In genomic region chr3:95660788-95661478, GRCm38 (mm10) we compare ENCODE assay signal across 9 mouse cellular contexts. TPM values are rescaled to one million over a fixed set of nuclear protein-coding genes. Genes with fewer than 3 reads are reported as not detected.
A peak's percentile ranks its signal among the peaks of the same experiment; 100 is the strongest.
DNase-seq lines count a peak whose midpoint lies in the region; ATAC-seq and TF ChIP-seq lines count a peak whose summit lies in the region.
"Had no signal": no experiment of that assay in that cellular context is flagged by ENCODE, and none has a peak within 500 bp of the region (broad histone marks: within the 10 kb centered on the region; RNA-seq: fewer than 3 reads in every experiment).

No protein-coding gene starts in this region.

- no peak overlapping the region for H3K27ac ChIP-seq in kidney, embryonic 14.5 days (ENCODE audit: low read depth, low read length)
- H3K27ac ChIP-seq in embryonic facial prominence, embryonic 11.5 days (replicated peaks; ENCODE audit: low read depth, low read length) = no peak overlapping the region
- H3K27ac ChIP-seq in hindbrain, postnatal 0 days = 0 out of 2 replicates have a peak overlapping the region, but pooled peaks have one; percentile 99
- no peak overlapping the region for H3K27ac ChIP-seq in midbrain, embryonic 16.5 days (ENCODE audit: low read length)

- H3K9me3 ChIP-seq in kidney, embryonic 14.5 days (ENCODE audit: control insufficient read depth, low read length) = no peaks in the 10 kb centered on the region
- no peaks in the 10 kb centered on the region for H3K9me3 ChIP-seq in embryonic facial prominence, embryonic 11.5 days (replicated peaks; ENCODE audit: control insufficient read depth, low read length)
- no peaks in the 10 kb centered on the region for H3K9me3 ChIP-seq in hindbrain, postnatal 0 days (ENCODE audit: low read length)
- no peaks in the 10 kb centered on the region for H3K9me3 ChIP-seq in midbrain, embryonic 16.5 days (replicated peaks; ENCODE audit: control insufficient read depth, low read length, poor library complexity, severe bottlenecking)

- no peak for ATAC-seq in kidney, embryonic 14.5 days (ENCODE audit: low FRiP score, low TSS enrichment)
- no peak for ATAC-seq in embryonic facial prominence, embryonic 11.5 days (replicated peaks; ENCODE audit: insufficient number of reproducible peaks, low FRiP score, low TSS enrichment, low read depth)
- ATAC-seq in hindbrain, postnatal 0 days = no peak
- ATAC-seq in midbrain, embryonic 16.5 days = no peak
- no peak for ATAC-seq in frontal cortex, adult (ENCODE audit: low TSS enrichment)

- H3K4me3 ChIP-seq in kidney, embryonic 14.5 days (ENCODE audit: low read length) = peak overlapping the region; percentile 99
- H3K4me3 ChIP-seq in embryonic facial prominence, embryonic 11.5 days (ENCODE audit: low read depth, low read length) = peak overlapping the region; percentile 99
- peak overlapping the region; percentile 79 for H3K4me3 ChIP-seq in hindbrain, postnatal 0 days (ENCODE audit: low read length)
- peak overlapping the region; percentile 97 for H3K4me3 ChIP-seq in midbrain, embryonic 16.5 days (ENCODE audit: low read depth, low read length)

- peak overlapping the region; percentile 100; the same call in 1 of the 2 replicates for H3K9ac ChIP-seq in kidney, embryonic 14.5 days (ENCODE audit: low read depth, low read length)
- H3K9ac ChIP-seq in embryonic facial prominence, embryonic 11.5 days (replicated peaks; ENCODE audit: low read length) = peak overlapping the region; percentile 99
- H3K9ac ChIP-seq in hindbrain, postnatal 0 days (replicated peaks; ENCODE audit: low read length) = peak overlapping the region; percentile 99; the same call in 1 of the 2 replicates
- peak overlapping the region; percentile 99 for H3K9ac ChIP-seq in midbrain, embryonic 16.5 days (ENCODE audit: low read depth, low read length)

- WGBS in kidney, embryonic 14.5 days = 31% methylated on average over 2 of the region's 2 CpGs
- WGBS in embryonic facial prominence, embryonic 11.5 days = 46% methylated on average over 2 of the region's 2 CpGs
- WGBS in hindbrain, postnatal 0 days = 47% methylated on average over 2 of the region's 2 CpGs
- WGBS in midbrain, embryonic 16.5 days = 70% methylated on average over 2 of the region's 2 CpGs

- H3K27me3 ChIP-seq in kidney, embryonic 14.5 days (ENCODE audit: control insufficient read depth, insufficient read depth, low read length) = no peaks in the 10 kb centered on the region
- no peaks in the 10 kb centered on the region for H3K27me3 ChIP-seq in embryonic facial prominence, embryonic 11.5 days (ENCODE audit: control insufficient read depth, insufficient read depth, low read length)
- no peaks in the 10 kb centered on the region for H3K27me3 ChIP-seq in hindbrain, postnatal 0 days (ENCODE audit: insufficient read depth, low read length)
- H3K27me3 ChIP-seq in midbrain, embryonic 16.5 days (ENCODE audit: control insufficient read depth, insufficient read depth, low read depth, low read length) = no peaks in the 10 kb centered on the region

- DNase-seq in kidney, adult 18-20 months = no peak
- DNase-seq in embryonic facial prominence, embryonic 11.5 days (ENCODE audit: low spot score) = no peak
- DNase-seq in hindbrain, postnatal 0 days (ENCODE audit: low spot score) = no peak
- DNase-seq in cerebellum, adult 8-10 months = no peak
- no peak for DNase-seq in layer of hippocampus, postnatal 14 days (ENCODE audit: low spot score in 2 of 2)
- DNase-seq: layer of hippocampus, postnatal 36 days had no signal

- H3K36me3 ChIP-seq in kidney, embryonic 14.5 days (ENCODE audit: control insufficient read depth, insufficient read depth, low read length) = peaks cover 52% of the 10 kb centered on the region
- H3K36me3 ChIP-seq in embryonic facial prominence, embryonic 11.5 days (replicated peaks; ENCODE audit: control insufficient read depth, insufficient read depth, low read depth, low read length) = peaks cover 6% of the 10 kb centered on the region
- H3K36me3 ChIP-seq in hindbrain, postnatal 0 days (ENCODE audit: insufficient read depth, low read length) = no peaks in the 10 kb centered on the region; the same call in 1 of the 2 replicates
- H3K36me3 ChIP-seq in midbrain, embryonic 16.5 days (ENCODE audit: control insufficient read depth, insufficient read depth, low read length) = peaks cover 7% of the 10 kb centered on the region

- peaks cover 29% of the 10 kb centered on the region; the same call in 1 of the 2 replicates for H3K4me1 ChIP-seq in kidney, embryonic 14.5 days (ENCODE audit: control insufficient read depth, insufficient read depth, low read length)
- 0 out of 2 replicates have a peak, but pooled peaks cover 6% of the 10 kb centered on the region for H3K4me1 ChIP-seq in embryonic facial prominence, embryonic 11.5 days (ENCODE audit: control insufficient read depth, insufficient read depth, low read length)
- H3K4me1 ChIP-seq in hindbrain, postnatal 0 days (ENCODE audit: insufficient read depth, low read length) = peaks cover 17% of the 10 kb centered on the region; the same call in 1 of the 2 replicates
- peaks cover 40% of the 10 kb centered on the region for H3K4me1 ChIP-seq in midbrain, embryonic 16.5 days (ENCODE audit: control insufficient read depth, insufficient read depth, low read length)

- no peak for TF ChIP-seq CTCF in hindbrain, postnatal 0 days (IDR thresholded peaks at IDR 0.05; ENCODE audit: low read depth)

- H3K4me2 ChIP-seq in kidney, embryonic 14.5 days (replicated peaks; ENCODE audit: low read depth, low read length) = peak overlapping the region; percentile 93
- peak overlapping the region; percentile 81 for H3K4me2 ChIP-seq in embryonic facial prominence, embryonic 11.5 days (ENCODE audit: low read depth, low read length)
- H3K4me2 ChIP-seq in hindbrain, postnatal 0 days (ENCODE audit: low read depth, low read length) = peak overlapping the region; percentile 97
- peak overlapping the region; percentile 98 for H3K4me2 ChIP-seq in midbrain, embryonic 16.5 days (ENCODE audit: low read length)

RNA-seq across cellular contexts. Expression of gene Mcl1, which starts 2.3 kb away (rescaled TPM):
- polyA plus RNA-seq in kidney, embryonic 14.5 days (2014; fragmentation: Nextera tagmentation; extraction: Ambion mirVana) = 47.4 and 76.1 TPM in 2 replicates
- 77.1 and 83.3 TPM in 2 replicates for polyA plus RNA-seq in embryonic facial prominence, embryonic 11.5 days (2014; fragmentation: Nextera tagmentation; extraction: Ambion mirVana)
- 110 and 126 TPM in 2 replicates for total RNA-seq in hindbrain, postnatal 0 days (2014; rRNA removed)
- 38.8 and 41.5 TPM in 2 replicates for polyA plus RNA-seq in hindbrain, postnatal 0 days (2015; fragmentation: Nextera tagmentation; extraction: Ambion mirVana)
- polyA plus RNA-seq in midbrain, embryonic 16.5 days (2015; fragmentation: Nextera tagmentation; extraction: Ambion mirVana) = 37.9 and 43.1 TPM in 2 replicates
- total RNA-seq in layer of hippocampus, postnatal 14 days (2021) = 10 to 100 TPM; 64.6 to 65.1 TPM

RNA-seq across cellular contexts. Expression of gene Adamtsl4, which starts 26.8 kb away (rescaled TPM):
- polyA plus RNA-seq in kidney, embryonic 14.5 days (2014; fragmentation: Nextera tagmentation; extraction: Ambion mirVana) = 2.0 and 3.7 TPM in 2 replicates
- 0.55 and 0.71 TPM in 2 replicates for polyA plus RNA-seq in embryonic facial prominence, embryonic 11.5 days (2014; fragmentation: Nextera tagmentation; extraction: Ambion mirVana)
- 1.0 and 1.6 TPM in 2 replicates for total RNA-seq in hindbrain, postnatal 0 days (2014; rRNA removed)
- 1.4 and 2.1 TPM in 2 replicates for polyA plus RNA-seq in hindbrain, postnatal 0 days (2015; fragmentation: Nextera tagmentation; extraction: Ambion mirVana)
- polyA plus RNA-seq in midbrain, embryonic 16.5 days (2015; fragmentation: Nextera tagmentation; extraction: Ambion mirVana) = 0.80 and 1.0 TPM in 2 replicates
- 1 to 10 TPM; 3.0 to 4.1 TPM for total RNA-seq in layer of hippocampus, postnatal 14 days (2021)

RNA-seq across cellular contexts. Expression of gene Ensa, which starts 36.1 kb away (rescaled TPM):
- polyA plus RNA-seq in kidney, embryonic 14.5 days (2014; fragmentation: Nextera tagmentation; extraction: Ambion mirVana) = 64.0 and 66.9 TPM in 2 replicates
- 69.7 and 79.4 TPM in 2 replicates for polyA plus RNA-seq in embryonic facial prominence, embryonic 11.5 days (2014; fragmentation: Nextera tagmentation; extraction: Ambion mirVana)
- total RNA-seq in hindbrain, postnatal 0 days (2014; rRNA removed) = 84.3 and 93.8 TPM in 2 replicates
- 136 and 139 TPM in 2 replicates for polyA plus RNA-seq in hindbrain, postnatal 0 days (2015; fragmentation: Nextera tagmentation; extraction: Ambion mirVana)
- polyA plus RNA-seq in midbrain, embryonic 16.5 days (2015; fragmentation: Nextera tagmentation; extraction: Ambion mirVana) = 128 and 131 TPM in 2 replicates
- 100 to 1,000 TPM; 288 to 297 TPM for total RNA-seq in layer of hippocampus, postnatal 14 days (2021)
